In the genomic region with DNA sequence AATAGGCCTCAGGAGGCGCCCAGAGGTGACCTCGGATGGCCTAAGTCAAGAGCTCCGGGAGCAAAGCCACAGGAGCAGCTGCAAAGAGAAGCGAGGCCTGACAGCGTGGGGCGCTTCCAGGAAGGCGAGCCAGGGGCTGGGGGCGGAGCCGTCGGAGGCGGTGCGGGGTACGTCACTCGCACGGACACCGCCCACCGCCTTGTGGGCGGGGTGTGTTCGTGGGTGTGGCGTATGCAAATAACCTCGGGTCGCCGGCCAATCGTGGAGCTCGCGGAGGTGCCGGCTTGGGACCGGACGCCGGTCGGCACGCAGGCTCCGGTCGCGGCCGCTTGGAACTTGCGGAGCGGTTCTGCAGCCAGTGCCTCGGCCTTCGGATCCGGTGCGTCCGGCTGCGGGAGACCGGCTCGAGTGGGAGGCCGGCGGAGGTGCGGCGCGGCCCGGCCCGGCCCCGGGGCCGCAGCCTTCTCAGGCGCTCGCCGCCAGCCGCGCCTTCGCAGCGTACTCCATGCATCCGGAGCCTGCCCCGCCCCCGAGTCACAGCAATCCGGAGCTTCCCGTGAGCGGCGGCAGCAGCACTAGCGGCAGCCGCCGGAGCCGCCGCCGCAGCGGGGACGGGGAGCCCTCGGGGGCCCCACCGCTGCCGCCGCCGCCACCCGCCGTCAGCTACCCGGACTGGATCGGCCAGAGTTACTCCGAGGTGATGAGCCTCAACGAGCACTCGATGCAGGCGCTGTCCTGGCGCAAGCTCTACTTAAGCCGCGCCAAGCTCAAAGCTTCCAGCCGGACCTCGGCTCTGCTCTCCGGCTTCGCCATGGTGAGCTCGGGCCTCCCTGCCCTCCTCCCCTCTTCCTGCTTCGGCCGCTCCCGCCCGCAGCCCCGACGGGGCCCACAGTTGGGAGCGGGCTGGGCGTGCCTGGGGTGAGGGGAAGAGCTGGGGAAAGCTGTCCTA, we compare ENCODE assay signal across 8 mouse cellular contexts. TPM values are rescaled to one million over a fixed set of nuclear protein-coding genes. Genes with fewer than 3 reads are reported as not detected.
DNase-seq lines count a peak whose midpoint lies in the region; ATAC-seq and TF ChIP-seq lines count a peak whose summit lies in the region.

Gene Orai1, plus strand, starts transcription at position 322 of the 949 bp plus-strand sequence.

- H3K36me3 ChIP-seq in forebrain, embryonic 10.5 days (replicated peaks) = peaks cover 6% of the 10 kb centered on the region; the same call in 1 of the 2 replicates
- H3K36me3 ChIP-seq in heart, embryonic 15.5 days = no peaks in the 10 kb centered on the region
- H3K36me3 ChIP-seq in liver, embryonic 14.5 days (replicated peaks; ENCODE audit: control insufficient read depth, insufficient read depth, low read depth) = no peaks in the 10 kb centered on the region
- no peaks in the 10 kb centered on the region for H3K36me3 ChIP-seq in neural tube, embryonic 11.5 days (ENCODE audit: control insufficient read depth, insufficient read depth, low read length)
- no peaks in the 10 kb centered on the region for H3K36me3 ChIP-seq in stomach, postnatal 0 days (ENCODE audit: control insufficient read depth, insufficient read depth, low read length)

- TF ChIP-seq CTCF in liver, embryonic 14.5 days (IDR thresholded peaks at IDR 0.05; ENCODE audit: low read depth) = peak; percentile 38; the same call in 1 of the 2 replicates
- no peak for TF ChIP-seq CTCF in stomach, postnatal 0 days (IDR thresholded peaks at IDR 0.05; ENCODE audit: low read depth)

- no peaks in the 10 kb centered on the region for H3K9me3 ChIP-seq in forebrain, embryonic 10.5 days
- H3K9me3 ChIP-seq in heart, embryonic 15.5 days (replicated peaks) = no peaks in the 10 kb centered on the region
- no peaks in the 10 kb centered on the region for H3K9me3 ChIP-seq in liver, embryonic 14.5 days (ENCODE audit: control insufficient read depth, low read length)
- H3K9me3 ChIP-seq in neural tube, embryonic 11.5 days (ENCODE audit: control insufficient read depth, low read length) = no peaks in the 10 kb centered on the region
- no peaks in the 10 kb centered on the region for H3K9me3 ChIP-seq in stomach, postnatal 0 days (ENCODE audit: control insufficient read depth, low read length)

- ATAC-seq in heart, embryonic 15.5 days (replicated peaks; ENCODE audit: insufficient number of reproducible peaks, insufficient read depth, low FRiP score, low read depth) = peak; percentile 94
- ATAC-seq in liver, embryonic 14.5 days (ENCODE audit: insufficient read depth) = peak; percentile 92
- peak; percentile 91 for ATAC-seq in neural tube, embryonic 11.5 days (ENCODE audit: insufficient read depth, low FRiP score, low TSS enrichment)
- peak; percentile 94 for ATAC-seq in stomach, postnatal 0 days (ENCODE audit: low FRiP score, low TSS enrichment)

- peak within 1 kb of the TSS; percentile 82 for H3K9ac ChIP-seq in heart, embryonic 15.5 days
- H3K9ac ChIP-seq in liver, embryonic 14.5 days (replicated peaks) = peak within 1 kb of the TSS; percentile 73
- peak within 1 kb of the TSS; percentile 77 for H3K9ac ChIP-seq in neural tube, embryonic 11.5 days (ENCODE audit: low read length)
- peak within 1 kb of the TSS; percentile 84 for H3K9ac ChIP-seq in stomach, postnatal 0 days (ENCODE audit: low read length)

- peaks cover 14% of the 10 kb centered on the region for H3K27me3 ChIP-seq in forebrain, embryonic 10.5 days (ENCODE audit: poor library complexity, severe bottlenecking)
- H3K27me3 ChIP-seq in heart, embryonic 15.5 days = no peaks in the 10 kb centered on the region
- H3K27me3 ChIP-seq in liver, embryonic 14.5 days (ENCODE audit: control insufficient read depth, insufficient read depth, low read length) = no peaks in the 10 kb centered on the region
- H3K27me3 ChIP-seq in neural tube, embryonic 11.5 days (ENCODE audit: control insufficient read depth, insufficient read depth, low read length) = no peaks in the 10 kb centered on the region
- no peaks in the 10 kb centered on the region for H3K27me3 ChIP-seq in stomach, postnatal 0 days (ENCODE audit: control insufficient read depth, insufficient read depth, low read length)

- H3K4me2 ChIP-seq in heart, embryonic 15.5 days = peak within 1 kb of the TSS; percentile 71
- H3K4me2 ChIP-seq in liver, embryonic 14.5 days (ENCODE audit: low read depth) = peak within 1 kb of the TSS; percentile 99
- peak within 1 kb of the TSS; percentile 65 for H3K4me2 ChIP-seq in neural tube, embryonic 11.5 days (ENCODE audit: low read depth)
- H3K4me2 ChIP-seq in stomach, postnatal 0 days (replicated peaks; ENCODE audit: low read depth) = peak within 1 kb of the TSS; percentile 72

- peak within 1 kb of the TSS; percentile 91 for H3K27ac ChIP-seq in forebrain, embryonic 10.5 days
- peak within 1 kb of the TSS; percentile 97 for H3K27ac ChIP-seq in heart, embryonic 15.5 days
- H3K27ac ChIP-seq in liver, embryonic 14.5 days = peak within 1 kb of the TSS; percentile 73
- peak within 1 kb of the TSS; percentile 90 for H3K27ac ChIP-seq in neural tube, embryonic 11.5 days (ENCODE audit: low read depth, low read length)
- peak within 1 kb of the TSS; percentile 98 for H3K27ac ChIP-seq in stomach, postnatal 0 days (replicated peaks)

- peak; percentile 94 to 99 for DNase-seq in CD8-positive naive resting alpha-beta T cell, adult 2 months (ENCODE audit: low read depth in 2 of 2, low spot score in 2 of 2)
- DNase-seq in c-Kit-positive CD71-negative TER-119-negative erythroid progenitor cells, embryonic 14.5 days (ENCODE audit: low read depth) = peak; percentile 93
- DNase-seq in forebrain, embryonic 10.5 days (ENCODE audit: extremely low spot score, low spot score) = peak; percentile 97
- DNase-seq in kidney, postnatal 25 days = peak; percentile 98 to 99
- DNase-seq in liver, embryonic 14.5 days (ENCODE audit: low read depth in 3 of 3, low spot score in 3 of 3) = peak; percentile 94 to 96 (median 96)
- DNase-seq in neural tube, embryonic 11.5 days (ENCODE audit: low spot score) = peak; percentile 99
- DNase-seq in stomach, postnatal 0 days (ENCODE audit: low spot score) = peak; percentile 99

- TF ChIP-seq EP300 in liver, embryonic 14.5 days (IDR thresholded peaks at IDR 0.05; ENCODE audit: low read depth) = no peak
- no peak for TF ChIP-seq EP300 in stomach, postnatal 0 days (optimal IDR thresholded peaks at IDR 0.05)

- under 1% methylated on average over 106 of the region's 106 CpGs for WGBS in forebrain, embryonic 10.5 days
- under 1% methylated on average over 96 of the region's 106 CpGs for WGBS in heart, embryonic 15.5 days
- WGBS in liver, embryonic 14.5 days (ENCODE audit: insufficient replicate concordance) = under 1% methylated on average over 106 of the region's 106 CpGs
- under 1% methylated on average over 93 of the region's 106 CpGs for WGBS in neural tube, embryonic 11.5 days
- under 1% methylated on average over 96 of the region's 106 CpGs for WGBS in stomach, postnatal 0 days

- H3K4me3 ChIP-seq in forebrain, embryonic 10.5 days = peak within 1 kb of the TSS; percentile 64
- H3K4me3 ChIP-seq in heart, embryonic 15.5 days = peak within 1 kb of the TSS; percentile 81
- H3K4me3 ChIP-seq in liver, embryonic 14.5 days (ENCODE audit: insufficient read depth in 1 of 2, low read depth in 2 of 2, low read length in 2 of 2) = peak within 1 kb of the TSS; percentile 61 to 62
- H3K4me3 ChIP-seq in neural tube, embryonic 11.5 days (ENCODE audit: low read depth, low read length) = peak within 1 kb of the TSS; percentile 74
- H3K4me3 ChIP-seq in stomach, postnatal 0 days (ENCODE audit: low read depth, low read length) = peak within 1 kb of the TSS; percentile 82

- H3K4me1 ChIP-seq in forebrain, embryonic 10.5 days = peaks cover 63% of the 10 kb centered on the region
- H3K4me1 ChIP-seq in heart, embryonic 15.5 days (replicated peaks) = peaks cover 54% of the 10 kb centered on the region
- peaks cover 18 to 33% of the 10 kb centered on the region in 2 experiments for H3K4me1 ChIP-seq in liver, embryonic 14.5 days (replicated peaks; ENCODE audit: control insufficient read depth in 2 of 2, insufficient read depth in 2 of 2, low read length in 1 of 2)
- H3K4me1 ChIP-seq in neural tube, embryonic 11.5 days (ENCODE audit: control insufficient read depth, insufficient read depth, low read length) = peaks cover 19% of the 10 kb centered on the region
- peaks cover 7% of the 10 kb centered on the region; the same call in 1 of the 2 replicates for H3K4me1 ChIP-seq in stomach, postnatal 0 days (replicated peaks; ENCODE audit: control insufficient read depth, insufficient read depth)

RNA-seq across cellular contexts. Expression of gene Orai1, which starts in this region (rescaled TPM):
- 6.9 and 7.9 TPM in 2 replicates for polyA plus RNA-seq in forebrain, embryonic 10.5 days (2016; fragmentation: Nextera tagmentation; extraction: Ambion mirVana)
- polyA plus RNA-seq in heart, embryonic 15.5 days (2015; fragmentation: Nextera tagmentation; extraction: Ambion mirVana) = 17.3 and 19.0 TPM in 2 replicates
- polyA plus RNA-seq in liver, embryonic 14.5 days (2012; rRNA removed) = 7.4 and 9.2 TPM in 2 replicates
- 6.3 and 8.1 TPM in 2 replicates for polyA plus RNA-seq in liver, embryonic 14.5 days (2014; fragmentation: Nextera tagmentation; extraction: Ambion mirVana)
- 8.5 and 8.7 TPM in 2 replicates for polyA plus RNA-seq in neural tube, embryonic 11.5 days (2014; fragmentation: Nextera tagmentation; extraction: Ambion mirVana)
- 29.6 TPM in 2 replicates for polyA plus RNA-seq in stomach, postnatal 0 days (2015; fragmentation: Nextera tagmentation; extraction: Ambion mirVana)

Comparison
In these comparisons a context has a peak if more than half of its experiments do, and no peak if none do; other contexts are left out.
1. Peak in every context shown above with its lines: DNase-seq, ATAC-seq, H3K4me3 ChIP-seq and H3K27ac ChIP-seq.